In the genomic region with DNA sequence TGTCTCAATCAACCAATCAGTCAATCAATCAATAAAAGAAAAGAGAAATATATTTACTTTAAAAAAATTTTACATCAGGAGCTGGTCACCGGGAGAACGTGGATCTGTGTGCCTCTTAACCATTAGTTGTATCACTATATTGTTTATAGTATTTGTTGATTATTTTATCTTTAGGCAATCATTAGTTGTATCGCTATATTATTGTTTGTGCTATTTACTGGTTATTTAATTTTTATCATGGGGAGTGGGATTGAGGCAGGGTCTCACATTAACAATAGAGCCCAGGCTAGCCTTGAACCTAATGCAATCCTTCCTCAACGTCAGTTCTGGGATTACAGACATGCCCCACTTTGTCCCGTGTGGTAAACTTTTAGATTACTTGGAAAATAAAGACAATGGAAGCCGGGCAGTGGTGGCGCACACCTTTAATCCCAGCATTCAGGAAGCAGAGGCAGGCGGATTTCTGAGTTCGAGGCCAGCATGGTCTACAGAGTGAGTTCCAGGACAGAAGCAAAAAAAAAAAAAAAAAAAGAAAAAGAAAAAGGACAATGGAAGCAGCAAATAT, we compare ENCODE assay signal across 8 mouse cellular contexts. TPM values are rescaled to one million over a fixed set of nuclear protein-coding genes. Genes with fewer than 3 reads are reported as not detected.
DNase-seq lines count a peak whose midpoint lies in the region; ATAC-seq lines count a peak whose summit lies in the region.

No protein-coding gene starts in this region.

- peak overlapping the region; percentile 86 for H3K27ac ChIP-seq in lung, embryonic 16.5 days (ENCODE audit: low read length)
- peak overlapping the region; percentile 68; the same call in 1 of the 2 replicates for H3K27ac ChIP-seq in forebrain, embryonic 12.5 days
- H3K27ac ChIP-seq in limb, embryonic 15.5 days, result peak overlapping the region; percentile 85
- peak overlapping the region; percentile 86 for H3K27ac ChIP-seq in stomach, embryonic 15.5 days

- DNase-seq in lung, postnatal 25 days (ENCODE audit: low spot score), result no peak
- DNase-seq in c-Kit-positive CD71-positive TER-119-positive erythroid progenitor cells, embryonic 14.5 days (ENCODE audit: low spot score), result no peak
- no peak for DNase-seq in left cerebral cortex, postnatal 36 days (ENCODE audit: low spot score in 2 of 2)

- peaks cover 10% of the 10 kb centered on the region for H3K4me1 ChIP-seq in lung, embryonic 16.5 days (replicated peaks; ENCODE audit: control insufficient read depth, insufficient read depth, low read length)
- H3K4me1 ChIP-seq in forebrain, embryonic 12.5 days, result peaks cover 26% of the 10 kb centered on the region
- peaks cover 2% of the 10 kb centered on the region; the same call in 1 of the 2 replicates for H3K4me1 ChIP-seq in limb, embryonic 15.5 days
- H3K4me1 ChIP-seq in stomach, embryonic 15.5 days, result peaks cover 6% of the 10 kb centered on the region; the same call in 1 of the 2 replicates

- ATAC-seq in lung, embryonic 16.5 days (ENCODE audit: low read depth), result no peak
- peak; percentile 5; the same call in 1 of the 2 replicates for ATAC-seq in forebrain, embryonic 12.5 days (ENCODE audit: low FRiP score)
- ATAC-seq in limb, embryonic 15.5 days (ENCODE audit: insufficient number of reproducible peaks, low FRiP score, low TSS enrichment, low read depth), result no peak
- no peak for ATAC-seq in stomach, embryonic 15.5 days (ENCODE audit: insufficient read depth, low FRiP score, low read depth)
- ATAC-seq in erythroid progenitor cell, adult 5-6 weeks (replicated peaks; ENCODE audit: low FRiP score, poor library complexity, severe bottlenecking), result no peak

- H3K36me3 ChIP-seq in lung, embryonic 16.5 days (ENCODE audit: control insufficient read depth, insufficient read depth, low read length), result peaks cover 14% of the 10 kb centered on the region
- peaks cover 23% of the 10 kb centered on the region for H3K36me3 ChIP-seq in forebrain, embryonic 12.5 days (replicated peaks)
- H3K36me3 ChIP-seq in limb, embryonic 15.5 days, result peaks cover 14% of the 10 kb centered on the region
- peaks cover 7% of the 10 kb centered on the region; the same call in 1 of the 2 replicates for H3K36me3 ChIP-seq in stomach, embryonic 15.5 days

- H3K27me3 ChIP-seq in lung, embryonic 16.5 days (ENCODE audit: control insufficient read depth, insufficient read depth, low read depth, low read length), result no peaks in the 10 kb centered on the region
- no peaks in the 10 kb centered on the region for H3K27me3 ChIP-seq in forebrain, embryonic 12.5 days
- H3K27me3 ChIP-seq in limb, embryonic 15.5 days, result no peaks in the 10 kb centered on the region
- H3K27me3 ChIP-seq in stomach, embryonic 15.5 days (replicated peaks), result no peaks in the 10 kb centered on the region

- H3K9me3 ChIP-seq in lung, embryonic 16.5 days (ENCODE audit: control insufficient read depth, low read length), result no peaks in the 10 kb centered on the region
- no peaks in the 10 kb centered on the region for H3K9me3 ChIP-seq in forebrain, embryonic 12.5 days
- no peaks in the 10 kb centered on the region for H3K9me3 ChIP-seq in limb, embryonic 15.5 days
- H3K9me3 ChIP-seq in stomach, embryonic 15.5 days, result no peaks in the 10 kb centered on the region

- H3K4me3 ChIP-seq in lung, embryonic 16.5 days (ENCODE audit: low read length), result peak overlapping the region; percentile 46
- peak overlapping the region; percentile 29 for H3K4me3 ChIP-seq in forebrain, embryonic 12.5 days (replicated peaks)
- H3K4me3 ChIP-seq in limb, embryonic 15.5 days, result peak overlapping the region; percentile 96
- H3K4me3 ChIP-seq in stomach, embryonic 15.5 days (replicated peaks), result peak overlapping the region; percentile 32

- H3K4me2 ChIP-seq in lung, embryonic 16.5 days (ENCODE audit: low read depth, low read length), result peak overlapping the region; percentile 70
- H3K4me2 ChIP-seq in forebrain, embryonic 12.5 days, result peak overlapping the region; percentile 50
- H3K4me2 ChIP-seq in limb, embryonic 15.5 days, result peak overlapping the region; percentile 74
- peak overlapping the region; percentile 54 for H3K4me2 ChIP-seq in stomach, embryonic 15.5 days

- H3K9ac ChIP-seq in lung, embryonic 16.5 days (ENCODE audit: low read length), result peak overlapping the region; percentile 76
- peak overlapping the region; percentile 22; the same call in 1 of the 2 replicates for H3K9ac ChIP-seq in forebrain, embryonic 12.5 days
- H3K9ac ChIP-seq in limb, embryonic 15.5 days, result peak overlapping the region; percentile 51
- H3K9ac ChIP-seq in stomach, embryonic 15.5 days, result peak overlapping the region; percentile 13; the same call in 1 of the 2 replicates

- 78% methylated on average over 9 of the region's 9 CpGs for WGBS in lung, embryonic 16.5 days
- WGBS in forebrain, embryonic 12.5 days, result 87% methylated on average over 9 of the region's 9 CpGs
- WGBS in limb, embryonic 15.5 days, result 80% methylated on average over 9 of the region's 9 CpGs
- 80% methylated on average over 9 of the region's 9 CpGs for WGBS in stomach, embryonic 15.5 days

- intact Hi-C loops in left cerebral cortex, postnatal 36 days (cut with DNase I), result loop anchor here (5.0 kb wide), 1 partner anchor 213 kb away; a partner anchor contains a TSS

RNA-seq across cellular contexts. Expression of a gene that starts 0.7 kb away (rescaled TPM):
- 437 and 492 TPM in 2 replicates for polyA plus RNA-seq in lung, embryonic 16.5 days (2015; fragmentation: Nextera tagmentation; extraction: Ambion mirVana)
- polyA plus RNA-seq in forebrain, embryonic 12.5 days (2016; fragmentation: Nextera tagmentation; extraction: Ambion mirVana), result 567 and 599 TPM in 2 replicates
- polyA plus RNA-seq in limb, embryonic 15.5 days (2015; fragmentation: Nextera tagmentation; extraction: Ambion mirVana), result 277 and 281 TPM in 2 replicates
- 259 and 365 TPM in 2 replicates for polyA plus RNA-seq in stomach, embryonic 15.5 days (2015; fragmentation: Nextera tagmentation; extraction: Ambion mirVana)
- 456 and 494 TPM in 2 replicates for total RNA-seq in erythroid progenitor cell, adult 5-6 weeks (2015; ENCODE audit: low replicate concordance)
- total RNA-seq in erythroid progenitor cell, adult 5-6 weeks (2017; ENCODE audit: low replicate concordance), result 286 and 365 TPM in 2 replicates
- total RNA-seq in left cerebral cortex, postnatal 36 days (2021), result 10 to 100 TPM; 23.0 to 34.0 TPM

RNA-seq across cellular contexts. Expression of a gene that starts 25.4 kb away (rescaled TPM):
- 4.4 and 5.1 TPM in 2 replicates for polyA plus RNA-seq in lung, embryonic 16.5 days (2015; fragmentation: Nextera tagmentation; extraction: Ambion mirVana)
- 2.4 and 3.1 TPM in 2 replicates for polyA plus RNA-seq in forebrain, embryonic 12.5 days (2016; fragmentation: Nextera tagmentation; extraction: Ambion mirVana)
- polyA plus RNA-seq in limb, embryonic 15.5 days (2015; fragmentation: Nextera tagmentation; extraction: Ambion mirVana), result 1.9 and 2.1 TPM in 2 replicates
- polyA plus RNA-seq in stomach, embryonic 15.5 days (2015; fragmentation: Nextera tagmentation; extraction: Ambion mirVana), result 3.1 and 3.4 TPM in 2 replicates
- 2.5 TPM in 1 of 2 replicates, not detected in the other for total RNA-seq in erythroid progenitor cell, adult 5-6 weeks (2015; ENCODE audit: low replicate concordance)
- total RNA-seq in erythroid progenitor cell, adult 5-6 weeks (2017; ENCODE audit: low replicate concordance), result not detected in 2 replicates
- total RNA-seq in left cerebral cortex, postnatal 36 days (2021), result 1 to 10 TPM; 3.7 to 4.0 TPM

Comparison
In these comparisons a context has a peak if more than half of its experiments do, and no peak if none do; other contexts are left out.
1. H3K4me3 ChIP-seq: peak in every context shown above with its lines; median percentile 96 in limb, embryonic 15.5 days; 46 in lung, embryonic 16.5 days; 32 in stomach, embryonic 15.5 days; 29 in forebrain, embryonic 12.5 days.
2. H3K9ac ChIP-seq: peak in every context shown above with its lines; median percentile 76 in lung, embryonic 16.5 days; 51 in limb, embryonic 15.5 days; 22 in forebrain, embryonic 12.5 days; 13 in stomach, embryonic 15.5 days.